Mouse (Mus musculus) ES-E14 (cell line): ENCODE data around the gene Ank3.

Experiments used
- CHD2 ChIP-seq: IDR thresholded peaks from 2 replicates; pipeline ENCODE4 v1.6.1; 2014; ENCODE audit warnings: mild to moderate bottlenecking, low read depth, low read length, inconsistent platforms
- HCFC1 ChIP-seq: IDR thresholded peaks from 2 replicates; pipeline ENCODE4 v1.6.1; 2012; ENCODE audit warnings: low read length, inconsistent platforms, borderline replicate concordance; ENCODE audit not compliant: insufficient read depth
- MAFK ChIP-seq: IDR thresholded peaks from 2 replicates; pipeline ENCODE4 v1.6.1; 2014; ENCODE audit warnings: mild to moderate bottlenecking, low read depth, low read length, inconsistent platforms; ENCODE audit not compliant: insufficient read depth
- ZC3H11A ChIP-seq: IDR thresholded peaks from 2 replicates; pipeline ENCODE4 v1.6.1; 2012; ENCODE audit warnings: low read depth, mild to moderate bottlenecking, inconsistent platforms, low read length, borderline replicate concordance

DNA sequence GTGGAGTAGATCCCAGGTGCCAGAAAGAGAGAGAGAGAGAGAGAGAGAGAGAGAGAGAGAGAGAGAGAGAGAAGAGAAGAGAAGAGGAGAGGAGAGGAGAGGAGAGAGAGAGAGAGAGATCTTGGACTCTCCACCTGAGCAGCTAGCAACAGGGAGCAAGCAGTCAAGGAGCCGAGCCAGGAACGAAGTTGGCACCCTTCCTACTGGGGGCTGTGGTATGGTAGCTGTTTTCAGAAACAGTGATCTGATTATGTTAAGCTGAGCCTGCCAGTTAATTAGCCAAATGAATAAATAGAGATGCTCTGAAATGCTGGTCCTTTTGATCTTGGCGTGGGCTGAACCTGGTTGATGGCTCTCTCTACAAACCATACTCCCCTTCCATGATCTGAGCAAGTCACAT is 666.6 kb downstream of the Ank3 start:
- TF ChIP-seq MAFK = no peak
- TF ChIP-seq CHD2 = no peak
- TF ChIP-seq HCFC1 = no peak
- TF ChIP-seq ZC3H11A = no peak
